Mouse (Mus musculus): ENCODE data around the gene Tmem88. TPM values are rescaled to one million over a fixed set of nuclear protein-coding genes. Genes with fewer than 3 reads are reported as not detected.

The Tmem88 gene
- total and polyA plus RNA-seq, 3 experiments, result 20.4 to 61.4 (median 21.4) TPM

DNA sequence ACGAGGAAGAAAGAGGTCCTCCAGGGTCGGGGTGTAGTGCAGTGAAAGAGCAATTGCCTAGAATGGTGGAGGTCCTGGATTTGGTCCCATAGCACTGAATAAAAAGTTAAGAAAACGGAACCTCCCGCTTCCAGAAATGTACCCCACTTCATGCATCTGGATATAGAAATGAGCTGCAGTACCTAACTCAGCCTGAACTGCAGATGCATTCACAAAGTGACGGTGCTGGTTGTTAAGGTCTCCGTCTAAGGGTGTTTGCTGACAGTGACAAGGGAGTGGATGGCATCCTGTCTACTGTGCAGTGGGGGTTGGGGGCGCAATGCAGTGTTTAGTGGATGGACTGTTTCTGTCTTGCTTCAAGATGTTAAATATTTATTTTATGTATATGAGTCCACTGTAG is 11.3 kb downstream of the Tmem88 start:
- intact Hi-C loops (cut with DNase I), result loop anchor here (5.0 kb wide), 1 partner anchor 64 kb away; the partner anchor contains the start of genes Cntrob and Trappc1
- no peaks in the 10 kb centered on the region for H3K79me2 ChIP-seq (replicated peaks; ENCODE audit: control insufficient read depth, insufficient read depth, low read length)
- 71% methylated on average over 7 of the region's 7 CpGs for WGBS
- H3K27me3 ChIP-seq (ENCODE audit: control insufficient read depth, insufficient read depth, low read length), result no peaks in the 10 kb centered on the region
- H3K27ac ChIP-seq, result no peak overlapping the region
- H3K4me3 ChIP-seq, result no peak overlapping the region
- DNase-seq, result no peak
- H3K36me3 ChIP-seq (ENCODE audit: control insufficient read depth, insufficient read depth, low read length), result no peaks in the 10 kb centered on the region
- H3K9ac ChIP-seq (ENCODE audit: low read depth, low read length), result no peak overlapping the region
- TF ChIP-seq POLR2A (IDR thresholded peaks at IDR 0.05; ENCODE audit: insufficient read depth, low read depth, low read length) (no peak), CTCF (IDR thresholded peaks at IDR 0.05) (no peak), EP300 (IDR thresholded peaks at IDR 0.05; ENCODE audit: insufficient read depth, low read depth, low read length) (no peak)
- no peaks in the 10 kb centered on the region; the same call in 1 of the 2 replicates for H3K4me1 ChIP-seq (ENCODE audit: control insufficient read depth, insufficient read depth, low read length)

DNA sequence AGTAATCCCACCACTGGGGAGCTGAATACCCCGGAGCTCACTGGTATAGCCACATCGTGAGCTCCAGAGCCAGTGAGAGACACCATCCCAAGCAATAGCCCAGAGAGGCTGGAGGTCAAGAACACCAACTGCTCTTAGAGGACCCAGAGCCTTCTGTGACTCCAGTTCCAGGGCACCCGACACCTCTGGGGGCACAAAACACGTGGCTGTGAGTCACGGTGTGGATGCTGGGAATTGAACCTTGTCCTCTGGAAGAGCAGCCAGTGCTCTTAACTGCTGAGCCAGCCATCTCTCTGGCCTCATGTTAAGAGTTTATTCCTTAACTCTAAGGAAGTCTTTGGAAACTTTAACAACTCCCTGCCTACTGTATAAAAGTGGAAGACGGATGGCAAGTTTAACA is 13.1 kb downstream of the Tmem88 start:
- Histone ChIP-seq H3K79me2 (replicated peaks; ENCODE audit: control insufficient read depth, insufficient read depth, low read length) (no peaks in the 10 kb centered on the region), H3K9ac (ENCODE audit: low read depth, low read length) (no peak overlapping the region), H3K27me3 (ENCODE audit: control insufficient read depth, insufficient read depth, low read length) (no peaks in the 10 kb centered on the region), H3K36me3 (ENCODE audit: control insufficient read depth, insufficient read depth, low read length) (no peaks in the 10 kb centered on the region), H3K4me1 (ENCODE audit: control insufficient read depth, insufficient read depth, low read length) (no peaks in the 10 kb centered on the region), H3K4me3 (no peak overlapping the region), H3K27ac (no peak overlapping the region)
- intact Hi-C loops (cut with DNase I), result loop anchor here (5.0 kb wide), 2 partner anchors 63 to 188 kb away; partner anchors contain the start of genes Alox8, Cntrob and Trappc1
- no peak for DNase-seq
- 87% methylated on average over 6 of the region's 6 CpGs for WGBS
- TF ChIP-seq EP300 (IDR thresholded peaks at IDR 0.05; ENCODE audit: insufficient read depth, low read depth, low read length) (no peak), CTCF (IDR thresholded peaks at IDR 0.05) (no peak), POLR2A (IDR thresholded peaks at IDR 0.05; ENCODE audit: insufficient read depth, low read depth, low read length) (no peak)

DNA sequence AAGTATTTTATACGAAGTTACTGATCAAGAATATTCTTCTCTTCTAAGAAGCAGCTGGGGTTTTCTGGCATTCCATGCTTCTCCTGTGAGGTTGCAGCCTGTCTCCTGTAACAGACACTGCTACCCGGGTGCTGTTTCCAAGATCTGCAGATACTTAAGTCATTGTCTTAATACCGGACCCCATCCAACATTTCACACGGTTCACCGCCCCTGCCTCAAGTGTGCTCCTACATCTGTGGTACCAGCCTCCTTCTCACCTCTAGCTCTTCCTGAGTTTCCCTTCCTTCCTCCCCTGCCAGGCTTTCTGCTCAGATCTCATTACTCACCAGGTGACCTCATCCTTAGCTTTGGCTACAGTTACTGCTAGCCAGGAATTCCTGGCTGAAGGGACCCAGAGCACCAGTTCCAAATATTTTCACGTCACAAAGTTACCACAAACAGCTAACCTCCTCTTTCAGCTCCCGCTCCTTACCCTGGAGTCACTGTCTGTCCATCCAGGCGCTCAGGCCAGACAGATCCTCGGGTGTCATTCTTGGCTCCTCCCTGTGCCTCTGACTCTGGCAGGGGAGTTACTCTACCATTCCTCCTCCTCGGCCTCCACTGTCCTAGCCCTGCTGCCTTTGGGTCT is 15.4 kb downstream of the Tmem88 start:
- H3K9ac ChIP-seq (ENCODE audit: low read depth, low read length), result no peak overlapping the region
- no peaks in the 10 kb centered on the region for H3K4me1 ChIP-seq (ENCODE audit: control insufficient read depth, insufficient read depth, low read length)
- H3K4me3 ChIP-seq, result no peak overlapping the region
- TF ChIP-seq POLR2A (IDR thresholded peaks at IDR 0.05; ENCODE audit: insufficient read depth, low read depth, low read length), result no peak
- H3K27me3 ChIP-seq (ENCODE audit: control insufficient read depth, insufficient read depth, low read length), result no peaks in the 10 kb centered on the region
- H3K27ac ChIP-seq, result no peak overlapping the region
- intact Hi-C loops (cut with DNase I), result loop anchor here (5.0 kb wide), 1 partner anchor 185 kb away; the partner anchor contains the start of gene Alox8
- no peak for DNase-seq
- WGBS, result 55% methylated on average over 10 of the region's 10 CpGs
- H3K36me3 ChIP-seq (ENCODE audit: control insufficient read depth, insufficient read depth, low read length), result no peaks in the 10 kb centered on the region
- no peaks in the 10 kb centered on the region for H3K79me2 ChIP-seq (replicated peaks; ENCODE audit: control insufficient read depth, insufficient read depth, low read length)

DNA sequence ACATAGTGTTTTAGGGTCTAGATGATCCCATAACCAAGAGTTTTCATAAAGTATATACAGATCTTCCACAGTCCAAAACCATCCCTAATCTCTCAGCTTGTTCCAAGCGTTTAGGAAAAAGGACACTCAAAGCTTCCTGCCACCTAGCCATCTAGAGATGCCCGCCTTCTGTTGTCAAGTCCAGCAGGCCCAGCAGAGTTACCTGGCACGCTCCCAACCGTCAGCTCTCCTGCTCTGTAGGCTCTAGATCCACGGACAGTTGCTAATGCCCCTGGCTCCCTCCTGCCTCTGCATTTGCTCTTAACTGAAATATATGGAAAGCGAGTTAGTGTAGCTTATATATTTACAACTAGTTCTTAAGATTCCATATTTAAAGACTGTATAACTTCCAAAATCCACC is 16.7 kb downstream of the Tmem88 start:
- WGBS, result 67% methylated on average over 6 of the region's 6 CpGs
- no peak for DNase-seq
- Histone ChIP-seq H3K9ac (ENCODE audit: low read depth, low read length) (no peak overlapping the region), H3K27ac (no peak overlapping the region), H3K36me3 (ENCODE audit: control insufficient read depth, insufficient read depth, low read length) (no peaks in the 10 kb centered on the region), H3K4me1 (ENCODE audit: control insufficient read depth, insufficient read depth, low read length) (no peaks in the 10 kb centered on the region), H3K27me3 (ENCODE audit: control insufficient read depth, insufficient read depth, low read length) (no peaks in the 10 kb centered on the region), H3K4me3 (no peak overlapping the region), H3K79me2 (replicated peaks; ENCODE audit: control insufficient read depth, insufficient read depth, low read length) (no peaks in the 10 kb centered on the region)
- TF ChIP-seq POLR2A (IDR thresholded peaks at IDR 0.05; ENCODE audit: insufficient read depth, low read depth, low read length), result no peak
- TF ChIP-seq CTCF (IDR thresholded peaks at IDR 0.05), result no peak
- TF ChIP-seq EP300 (IDR thresholded peaks at IDR 0.05; ENCODE audit: insufficient read depth, low read depth, low read length), result no peak
- intact Hi-C loops (cut with DNase I), result loop anchor here (5.0 kb wide), 1 partner anchor 184 kb away; the partner anchor contains the start of gene Alox8

DNA sequence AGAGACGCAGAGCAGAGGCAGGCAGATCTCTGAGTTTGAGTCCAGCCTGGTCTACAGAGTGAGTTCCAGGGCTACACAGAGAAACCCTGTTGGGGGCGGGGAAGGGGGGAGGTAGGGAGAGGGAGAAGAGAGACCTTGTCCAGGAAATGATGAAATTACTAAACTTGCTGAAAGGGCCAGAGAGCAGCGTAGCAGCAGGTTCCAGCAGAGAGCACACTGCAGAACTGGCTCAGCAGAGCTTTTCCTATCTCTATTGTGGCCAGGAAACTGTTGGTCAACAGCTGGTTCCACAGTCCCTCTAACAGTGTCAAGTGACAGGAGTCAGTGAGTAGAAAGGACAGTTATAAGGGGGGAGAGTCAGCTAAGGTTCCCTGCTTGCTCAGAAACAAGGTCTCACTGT is 18.4 kb downstream of the Tmem88 start:
- H3K79me2 ChIP-seq (replicated peaks; ENCODE audit: control insufficient read depth, insufficient read depth, low read length), result no peaks in the 10 kb centered on the region
- H3K9ac ChIP-seq (ENCODE audit: low read depth, low read length), result no peak overlapping the region
- H3K36me3 ChIP-seq (ENCODE audit: control insufficient read depth, insufficient read depth, low read length), result no peaks in the 10 kb centered on the region
- intact Hi-C loops (cut with DNase I), result no loop called here
- no peak overlapping the region for H3K4me3 ChIP-seq
- 76% methylated on average over 3 of the region's 3 CpGs for WGBS
- H3K4me1 ChIP-seq (ENCODE audit: control insufficient read depth, insufficient read depth, low read length), result no peaks in the 10 kb centered on the region
- TF ChIP-seq EP300 (IDR thresholded peaks at IDR 0.05; ENCODE audit: insufficient read depth, low read depth, low read length), result no peak
- TF ChIP-seq CTCF (IDR thresholded peaks at IDR 0.05), result no peak
- TF ChIP-seq POLR2A (IDR thresholded peaks at IDR 0.05; ENCODE audit: insufficient read depth, low read depth, low read length), result no peak
- no peak overlapping the region for H3K27ac ChIP-seq
- DNase-seq, result no peak
- H3K27me3 ChIP-seq (ENCODE audit: control insufficient read depth, insufficient read depth, low read length), result no peaks in the 10 kb centered on the region

DNA sequence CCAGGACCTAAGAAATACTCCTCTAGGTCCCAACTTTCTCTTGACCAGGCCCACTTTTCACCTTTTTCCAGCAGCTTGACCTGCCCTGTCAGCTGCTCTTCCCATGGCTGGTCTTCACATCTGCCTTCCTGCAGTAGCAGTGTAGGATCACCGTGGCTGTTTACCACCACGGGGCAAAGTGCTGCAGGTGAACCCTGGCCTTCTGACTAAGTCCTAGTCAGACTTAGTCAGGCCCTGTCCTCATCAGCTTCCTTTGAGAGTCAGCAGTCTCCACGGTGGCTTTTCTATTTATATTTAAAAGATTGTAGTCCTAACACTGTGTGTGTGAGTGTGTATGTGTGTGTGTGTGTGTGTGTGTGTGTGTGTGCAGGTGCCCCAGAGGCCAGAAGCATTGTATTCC is 20.3 kb downstream of the Tmem88 start:
- TF ChIP-seq EP300 (IDR thresholded peaks at IDR 0.05; ENCODE audit: insufficient read depth, low read depth, low read length), result no peak
- TF ChIP-seq POLR2A (IDR thresholded peaks at IDR 0.05; ENCODE audit: insufficient read depth, low read depth, low read length), result no peak
- TF ChIP-seq CTCF (IDR thresholded peaks at IDR 0.05), result no peak
- Histone ChIP-seq H3K4me3 (no peak overlapping the region), H3K79me2 (replicated peaks; ENCODE audit: control insufficient read depth, insufficient read depth, low read length) (no peaks in the 10 kb centered on the region), H3K9ac (ENCODE audit: low read depth, low read length) (no peak overlapping the region), H3K36me3 (ENCODE audit: control insufficient read depth, insufficient read depth, low read length) (no peaks in the 10 kb centered on the region), H3K4me1 (ENCODE audit: control insufficient read depth, insufficient read depth, low read length) (no peaks in the 10 kb centered on the region), H3K27ac (no peak overlapping the region), H3K27me3 (ENCODE audit: control insufficient read depth, insufficient read depth, low read length) (no peaks in the 10 kb centered on the region)
- DNase-seq, result no peak
- 50% methylated on average over 3 of the region's 3 CpGs for WGBS
- intact Hi-C loops (cut with DNase I), result no loop called here
